Mouse (Mus musculus): ENCODE measurements around the gene H2-Ab1.

H2-Ab1 gene

DNA sequence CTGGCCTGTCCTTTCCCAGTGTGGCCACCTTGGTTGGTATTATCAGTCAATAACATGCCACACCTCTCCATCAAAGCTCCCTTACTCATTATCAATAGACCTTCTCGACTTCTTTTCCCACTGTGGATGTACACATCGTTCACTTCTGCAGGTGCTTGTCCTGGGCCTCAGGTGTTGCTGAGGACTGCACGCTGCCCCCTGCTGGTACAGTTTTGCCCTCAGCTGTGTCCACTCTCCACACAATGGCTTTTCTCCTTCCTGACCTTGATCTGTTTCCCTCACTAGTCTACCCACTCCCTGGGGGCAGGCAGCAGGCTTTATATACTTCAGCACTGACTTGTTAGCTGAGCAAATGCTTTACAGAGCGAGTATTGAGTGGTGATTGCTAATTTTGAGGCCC, 28.4 kb downstream of the H2-Ab1 start:
- DNase-seq: no peak

DNA sequence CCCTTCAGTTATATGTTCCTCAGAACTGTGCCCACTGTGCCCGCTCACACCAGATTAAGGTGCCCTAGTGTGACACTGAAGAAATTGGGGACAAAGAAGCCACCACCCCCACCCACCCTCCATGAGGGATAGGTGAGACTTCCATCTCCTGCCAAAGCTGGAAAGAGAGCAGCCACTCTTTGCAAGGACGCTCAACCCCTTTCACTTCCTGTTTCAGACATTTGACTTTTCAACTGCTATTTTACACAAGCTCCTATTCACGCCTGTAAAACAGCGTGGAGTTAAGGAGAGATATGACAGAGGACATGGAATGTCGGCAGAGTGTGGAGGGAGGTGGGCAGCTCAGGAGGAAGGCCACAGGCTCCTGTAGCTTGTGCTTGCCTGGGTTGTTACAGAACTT, 29.0 kb downstream of the H2-Ab1 start:
- no peak for DNase-seq

DNA sequence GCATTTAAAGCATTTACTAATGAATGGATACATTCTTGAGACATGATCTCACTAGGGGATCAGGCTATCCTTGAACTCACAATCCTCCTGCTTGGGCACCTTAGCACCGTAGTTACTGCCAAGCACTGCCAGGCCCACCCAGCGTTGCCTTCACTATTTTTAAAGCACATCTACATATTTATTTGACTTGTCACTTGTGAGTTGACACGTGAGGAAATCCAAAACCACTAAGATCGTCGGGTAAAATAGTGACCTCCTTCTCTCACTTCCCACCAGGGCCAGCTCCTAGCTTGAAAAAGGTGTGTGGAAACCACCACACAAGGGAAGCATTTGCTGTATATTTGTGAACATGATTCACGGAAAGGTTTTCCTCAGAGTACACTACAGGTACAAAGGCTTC, 29.5 kb downstream of the H2-Ab1 start:
- DNase-seq: no peak

DNA sequence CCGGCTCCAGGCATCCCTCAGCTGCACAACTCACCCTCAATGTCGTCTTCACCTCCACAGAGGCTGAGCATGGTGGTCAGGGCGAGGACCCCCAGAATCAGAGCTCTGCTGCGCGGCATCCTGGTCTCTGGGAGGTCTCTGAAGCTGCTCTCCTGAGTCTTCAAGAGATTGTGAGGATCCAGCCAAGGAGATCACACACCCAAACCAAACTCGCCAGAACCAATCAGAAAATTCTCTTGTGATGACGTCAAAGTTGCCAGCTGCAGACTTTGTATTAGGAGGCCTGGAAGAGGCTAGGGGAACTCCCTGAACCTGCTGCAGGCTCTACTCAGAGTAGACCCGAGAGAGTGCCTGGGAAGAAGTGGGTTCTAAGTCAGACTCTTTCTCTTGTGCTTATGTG, 30.2 kb downstream of the H2-Ab1 start, which contains the start of gene H2-Aa:
TSS of gene H2-Aa (minus strand) at position 176 of the 400 bp plus-strand sequence.
- DNase-seq: peak; percentile 52 to 78

DNA sequence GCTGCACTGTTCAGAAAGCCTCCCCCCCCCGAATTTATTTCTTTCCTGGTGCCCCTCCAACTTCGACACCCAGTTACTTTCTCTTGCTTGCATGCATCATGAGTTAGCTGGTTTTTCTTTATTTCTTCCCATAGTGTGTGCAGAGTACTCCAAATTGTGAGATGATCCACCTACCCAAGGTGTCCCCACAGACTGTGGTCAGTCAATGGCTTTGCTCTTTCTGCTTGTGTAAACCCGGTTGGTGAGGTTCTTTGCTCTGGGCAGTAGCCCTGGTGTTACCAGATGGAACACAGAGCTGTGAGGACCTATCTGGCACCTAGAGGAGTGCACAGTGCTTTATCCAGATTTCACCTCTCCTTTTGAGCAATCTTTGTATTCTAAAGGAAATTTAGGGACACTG, 30.6 kb downstream of the H2-Ab1 start:
- no peak for DNase-seq

DNA sequence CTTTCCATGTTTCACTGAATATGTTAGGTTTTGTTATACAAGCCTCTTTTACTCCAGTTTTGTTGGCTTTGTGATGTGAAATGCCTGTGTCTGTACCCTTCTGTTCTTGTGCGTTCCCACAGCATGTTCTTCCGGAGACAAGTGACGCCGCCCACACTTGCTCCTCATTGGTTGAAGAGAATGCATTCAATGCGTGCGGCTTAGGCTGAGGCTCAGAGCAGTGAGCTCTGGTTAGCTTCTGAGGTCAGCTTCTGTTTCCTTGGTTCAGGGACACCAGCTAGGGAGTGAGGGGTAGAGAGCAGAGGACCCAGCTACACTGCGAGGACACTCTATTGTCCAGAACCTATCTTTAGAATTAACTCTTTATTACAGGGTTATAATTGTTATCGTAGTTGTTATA, 34.1 kb downstream of the H2-Ab1 start:
- peak; percentile 49 to 65 for DNase-seq

DNA sequence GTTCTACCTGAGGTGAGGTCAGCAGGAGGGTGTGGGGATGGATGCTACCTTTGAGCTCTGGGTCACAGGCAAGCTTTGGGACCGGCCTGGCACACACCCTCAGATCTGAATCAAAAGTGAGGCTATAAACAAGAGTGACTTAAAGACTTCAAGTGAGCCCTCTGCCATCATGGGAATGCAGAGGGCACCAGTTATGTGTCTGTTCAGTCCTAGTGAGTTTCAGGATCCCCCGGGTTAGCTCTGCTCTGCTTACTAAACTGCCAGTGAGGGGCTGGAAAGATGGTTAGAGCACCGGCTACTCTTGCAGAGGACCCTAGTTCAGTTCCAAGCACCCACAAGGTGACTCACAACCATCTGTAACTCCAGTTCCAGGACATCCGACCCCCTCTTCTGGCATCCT, 35.1 kb downstream of the H2-Ab1 start:
- no peak for DNase-seq

DNA sequence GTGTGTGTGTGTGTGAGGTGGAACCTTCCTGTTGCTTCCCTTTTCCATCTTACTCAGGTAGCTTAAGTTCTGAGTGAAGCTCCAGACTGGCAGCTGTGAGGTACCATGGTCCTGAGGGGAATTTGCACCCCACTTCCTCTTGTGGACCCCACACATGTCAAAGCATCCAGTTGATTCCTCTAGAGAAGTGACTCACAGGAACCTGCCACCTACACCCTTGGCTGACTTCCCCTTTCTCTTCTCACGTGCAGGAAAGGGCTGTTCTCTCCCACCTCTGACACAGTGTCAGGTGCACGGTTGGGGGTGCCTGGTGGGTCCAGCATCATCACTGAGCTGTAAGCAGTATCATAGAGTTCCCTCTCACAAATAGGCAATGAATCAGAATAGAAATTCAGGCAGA, 36.0 kb downstream of the H2-Ab1 start:
- DNase-seq: no peak

DNA sequence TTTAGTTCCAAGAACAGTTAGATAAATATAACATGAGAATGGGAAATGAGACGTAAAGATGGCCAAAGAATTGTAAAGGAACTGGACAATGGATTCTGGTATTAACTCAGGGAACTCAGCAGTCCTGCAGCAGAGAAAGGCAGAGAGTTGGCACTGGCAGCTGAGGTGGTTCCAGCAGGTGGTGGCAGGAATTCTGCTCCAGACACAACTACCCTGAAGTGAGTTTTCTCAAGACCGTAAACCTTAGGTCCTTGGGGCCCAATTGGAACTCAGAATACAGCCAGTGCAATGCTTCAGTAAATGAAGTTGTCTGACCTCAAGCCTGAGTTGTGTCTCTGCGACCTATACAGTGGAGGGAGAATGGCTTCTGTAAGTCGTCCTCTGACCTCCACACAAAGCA, 36.8 kb downstream of the H2-Ab1 start:
- DNase-seq: no peak

DNA sequence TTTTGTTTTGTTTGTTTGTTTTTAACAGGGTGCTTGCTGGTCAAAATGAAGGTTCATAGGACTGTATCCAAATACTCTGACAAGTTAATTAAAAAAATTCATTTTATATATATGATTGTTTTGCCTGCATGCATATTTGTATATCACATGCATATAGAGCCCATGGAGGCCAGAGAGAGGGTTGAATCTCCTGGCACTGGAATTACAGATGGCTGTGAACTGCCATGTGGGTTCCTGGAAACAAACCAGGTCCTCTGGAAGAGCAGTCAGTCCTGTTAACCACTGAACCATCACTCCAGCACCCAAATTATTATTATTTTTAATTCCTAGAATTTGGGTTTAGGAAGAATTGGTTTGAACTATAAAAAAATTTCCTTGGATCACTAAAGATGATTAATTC, 37.8 kb downstream of the H2-Ab1 start:
- DNase-seq: no peak

DNA sequence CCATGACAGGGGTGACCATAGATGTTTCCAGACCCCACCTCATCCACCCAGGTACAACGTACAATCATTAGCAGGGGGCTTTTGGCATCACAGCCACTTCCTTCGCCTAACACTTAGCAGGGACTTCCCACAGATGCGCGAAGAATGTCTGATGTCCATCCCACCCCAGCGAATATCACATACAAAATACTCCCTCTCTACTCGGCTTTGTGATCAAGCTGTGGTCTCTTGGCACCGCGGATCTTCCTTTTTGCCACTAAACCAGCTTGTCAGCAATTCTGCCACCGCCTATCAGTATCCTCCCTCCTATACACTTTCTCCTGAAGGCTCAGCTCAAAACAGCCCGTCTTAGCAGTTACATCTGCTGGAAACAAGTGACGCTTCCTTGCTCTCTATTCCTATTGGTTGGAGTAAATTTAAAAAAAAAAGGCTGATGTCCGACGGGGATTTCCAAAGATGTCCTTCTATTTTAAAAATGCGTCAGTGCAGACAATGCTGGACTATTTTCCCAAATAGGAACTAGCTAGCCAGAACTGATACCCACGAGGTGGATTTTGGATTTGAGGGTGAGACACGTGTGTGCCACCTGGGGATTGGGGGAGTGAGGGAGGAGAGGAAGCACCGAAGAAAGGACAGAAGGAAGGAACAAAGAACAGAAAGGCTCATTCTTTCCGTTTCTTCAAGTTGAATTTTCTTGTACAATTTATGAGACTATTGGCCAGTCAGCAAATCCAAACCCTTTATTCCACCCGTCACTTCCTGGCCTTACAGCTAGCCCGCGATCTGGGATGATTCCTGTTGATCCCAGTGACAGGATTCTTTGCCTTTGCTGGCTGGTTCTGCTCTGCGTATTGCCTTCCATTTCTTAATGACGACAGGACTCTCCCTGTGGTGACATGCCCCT, 38.7 kb downstream of the H2-Ab1 start:
- no peak for DNase-seq

DNA sequence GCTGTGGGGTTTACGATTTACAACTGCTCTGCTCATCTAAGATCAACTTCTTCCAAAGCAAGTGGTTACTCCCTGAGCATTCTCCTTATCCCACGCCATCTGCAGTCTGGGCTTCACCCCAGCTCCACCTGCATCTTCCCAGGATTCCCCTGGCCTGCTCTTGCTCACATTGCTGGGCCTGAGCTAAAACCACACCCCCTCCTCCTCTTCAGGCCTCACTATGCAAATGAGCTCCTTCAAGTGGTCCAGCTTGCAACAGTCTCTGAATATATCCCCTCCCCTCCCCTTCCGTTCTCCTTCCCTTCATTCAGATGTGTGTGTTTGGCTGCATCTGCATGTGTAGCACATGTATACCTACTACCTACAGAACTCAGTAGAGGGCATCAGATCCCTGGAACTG, 41.9 kb downstream of the H2-Ab1 start:
- DNase-seq: no peak

DNA sequence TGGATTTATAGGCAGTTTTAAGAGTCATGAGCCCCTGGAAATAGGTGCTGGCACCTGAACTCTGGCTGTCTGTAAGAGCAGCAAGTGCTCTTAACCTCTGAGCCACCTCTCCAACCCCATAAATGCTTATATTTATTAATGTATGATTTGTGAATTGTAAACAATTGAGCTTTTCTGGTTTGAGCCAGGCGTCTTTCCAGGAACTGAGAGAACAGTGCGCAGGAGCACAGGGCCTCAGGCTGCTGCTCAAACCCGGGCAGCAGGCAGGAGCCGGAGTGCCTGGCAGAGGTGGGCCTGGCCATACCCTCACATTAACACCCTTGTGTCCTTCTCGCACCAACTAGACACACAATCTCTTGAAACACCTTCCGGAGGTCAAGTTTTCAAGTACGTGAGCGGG, 42.6 kb downstream of the H2-Ab1 start:
- no peak for DNase-seq

DNA sequence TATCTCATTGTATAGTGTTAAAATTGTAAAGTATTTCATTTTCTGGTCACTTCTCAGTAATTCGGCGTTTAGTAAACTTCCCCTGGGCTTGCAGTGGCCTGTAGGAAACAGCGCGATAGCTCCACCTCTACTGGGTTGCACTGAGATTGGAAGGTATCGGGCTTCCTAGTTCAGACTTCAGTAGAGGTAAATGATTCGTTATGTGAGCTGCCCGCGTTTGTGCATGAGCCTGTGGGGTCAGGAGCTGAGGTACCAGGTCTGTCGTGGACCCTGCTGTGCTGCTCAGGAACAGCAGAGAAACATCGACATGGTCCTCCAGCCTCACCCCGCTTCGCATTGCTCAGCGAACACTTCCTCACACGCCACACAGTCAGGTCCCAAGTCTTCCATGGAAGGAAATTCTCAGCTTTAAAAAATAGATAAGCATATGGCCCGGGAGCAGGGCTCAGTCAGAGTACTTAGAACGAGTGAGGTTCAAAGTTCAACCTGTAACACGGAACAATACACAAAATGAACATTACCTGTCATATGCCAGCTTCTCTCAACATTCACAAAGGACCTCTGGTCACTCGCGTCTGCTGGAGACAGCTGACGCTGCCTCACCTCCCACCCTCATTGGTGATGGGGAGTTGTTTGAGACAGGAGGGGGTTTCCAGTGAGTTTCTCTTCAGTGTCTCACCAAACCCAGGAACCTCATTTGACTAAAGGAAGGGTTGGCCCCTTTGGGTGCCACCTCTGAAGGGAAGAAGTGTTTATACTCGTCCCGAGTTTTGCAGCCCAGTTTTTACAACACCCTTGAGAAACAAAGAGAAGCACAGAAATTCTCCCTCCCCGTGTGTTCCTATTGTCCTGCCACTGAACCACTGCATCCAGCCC, 43.4 kb downstream of the H2-Ab1 start:
- DNase-seq: peak in 1 of 2 experiments; percentile 47

DNA sequence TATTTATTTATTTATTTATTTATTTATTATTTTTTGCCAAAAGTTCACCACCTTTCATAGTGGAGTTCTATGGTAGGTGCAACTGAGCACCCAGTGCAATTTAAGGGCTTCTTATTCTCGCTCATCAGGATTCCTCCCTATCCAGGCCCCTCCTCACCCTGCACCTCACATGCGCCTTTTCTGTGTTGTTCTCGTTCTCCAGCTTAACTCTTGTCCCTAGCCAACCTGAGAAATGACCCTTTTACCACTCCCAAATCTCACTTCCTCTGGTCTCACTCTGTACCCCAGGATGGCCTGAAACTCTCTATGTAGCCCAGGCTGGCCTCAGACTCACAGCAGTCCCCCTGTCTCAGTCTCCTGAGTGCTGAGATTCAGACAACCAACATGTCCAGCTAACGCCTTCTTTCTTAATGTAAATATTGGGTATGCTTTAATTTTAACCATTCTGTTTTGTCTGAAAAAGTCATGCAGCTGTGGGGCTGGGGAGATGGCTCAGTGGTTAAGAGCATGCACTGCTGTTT, 44.2 kb downstream of the H2-Ab1 start:
- no peak for DNase-seq

DNA sequence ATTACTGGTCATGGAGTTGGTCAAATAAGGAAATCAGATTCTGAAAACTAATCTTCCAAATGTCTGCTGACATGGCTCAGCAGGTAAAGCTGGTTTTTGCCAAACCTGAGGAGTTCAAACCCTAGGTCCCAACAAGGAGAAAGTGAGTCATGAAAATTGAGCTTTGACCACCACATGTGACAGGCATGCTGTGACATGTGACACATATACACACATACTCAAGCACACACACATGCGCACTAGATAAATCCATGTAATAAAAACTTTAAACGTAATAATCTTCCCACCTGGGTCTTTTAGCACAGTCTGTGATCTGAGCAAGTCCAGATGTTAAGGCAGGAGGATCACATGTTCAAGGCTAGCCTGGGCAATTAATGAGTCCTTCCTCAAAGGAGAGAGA, 46.3 kb downstream of the H2-Ab1 start:
- DNase-seq: no peak

DNA sequence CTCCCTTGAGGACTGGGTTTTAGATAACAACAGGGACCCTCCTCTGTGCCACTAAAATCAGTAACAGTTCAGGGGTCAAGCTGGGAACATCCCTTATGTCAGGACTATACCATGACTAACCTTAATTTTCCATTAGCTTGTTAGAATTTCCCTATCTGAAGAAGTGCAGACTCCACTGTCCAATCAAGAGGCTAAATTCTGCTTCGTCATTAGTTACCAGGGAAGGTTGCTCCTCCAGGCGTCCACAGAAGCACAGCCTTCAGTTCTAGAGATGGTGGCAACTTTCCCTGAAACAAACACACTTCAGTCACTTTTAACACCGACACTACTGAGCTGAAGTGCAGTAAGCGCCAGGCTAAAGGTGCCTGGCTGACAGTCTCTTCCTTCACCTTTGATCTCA, 47.3 kb downstream of the H2-Ab1 start:
- DNase-seq: peak in 1 of 2 experiments; percentile 51

DNA sequence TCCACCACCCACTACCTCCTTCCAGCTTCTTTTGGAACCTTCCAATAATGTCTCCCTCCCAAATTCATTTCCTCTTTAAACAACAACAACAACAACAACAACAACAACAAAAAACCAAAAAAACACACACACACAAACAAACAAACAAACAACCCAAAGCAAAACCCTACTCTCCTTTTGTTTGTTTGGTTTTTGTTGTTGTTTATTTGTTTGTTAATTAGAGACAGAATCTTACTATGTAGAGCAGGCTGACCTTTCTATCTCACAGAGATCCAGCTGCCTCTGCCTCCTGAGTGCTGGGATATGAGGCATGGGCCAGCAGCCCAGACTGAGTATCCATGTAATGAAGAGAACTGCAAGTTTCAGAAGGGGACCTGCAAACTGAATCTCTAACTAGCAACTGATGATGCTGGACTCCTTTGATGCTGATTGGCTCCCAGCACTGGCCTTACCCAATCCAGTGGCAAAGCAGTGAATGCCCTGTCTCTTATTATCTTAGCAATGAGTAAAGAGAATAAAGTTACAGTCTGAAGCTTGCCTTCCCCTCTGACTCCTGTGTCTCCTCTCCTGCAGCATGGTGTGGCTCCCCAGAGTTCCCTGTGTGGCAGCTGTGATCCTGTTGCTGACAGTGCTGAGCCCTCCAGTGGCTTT, 48.0 kb downstream of the H2-Ab1 start, which contains the start of gene H2-Eb1:
TSS of gene H2-Eb1 (plus strand) at position 488 of the 651 bp plus-strand sequence.
- DNase-seq: peak; percentile 65 to 80

DNA sequence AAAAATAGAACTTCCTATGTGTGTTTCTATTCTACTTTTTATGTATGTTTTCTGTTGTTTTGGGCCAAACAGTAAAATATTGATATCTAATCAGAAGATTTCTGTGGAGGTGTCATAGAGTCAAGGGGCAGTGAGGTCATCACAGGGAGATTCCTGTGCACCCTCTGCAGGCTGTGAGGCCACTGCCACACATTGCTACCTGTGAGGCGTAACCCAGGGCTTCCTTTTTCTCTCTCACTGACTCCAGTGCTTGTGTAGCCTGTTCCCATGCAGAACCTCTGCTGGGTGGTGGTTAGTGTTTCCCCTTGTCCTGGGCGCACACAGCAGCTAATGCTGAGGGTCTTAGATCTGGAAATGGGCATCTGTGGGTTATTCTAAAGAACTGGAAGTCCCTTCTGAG, 48.9 kb downstream of the H2-Ab1 start:
- DNase-seq: no peak

DNA sequence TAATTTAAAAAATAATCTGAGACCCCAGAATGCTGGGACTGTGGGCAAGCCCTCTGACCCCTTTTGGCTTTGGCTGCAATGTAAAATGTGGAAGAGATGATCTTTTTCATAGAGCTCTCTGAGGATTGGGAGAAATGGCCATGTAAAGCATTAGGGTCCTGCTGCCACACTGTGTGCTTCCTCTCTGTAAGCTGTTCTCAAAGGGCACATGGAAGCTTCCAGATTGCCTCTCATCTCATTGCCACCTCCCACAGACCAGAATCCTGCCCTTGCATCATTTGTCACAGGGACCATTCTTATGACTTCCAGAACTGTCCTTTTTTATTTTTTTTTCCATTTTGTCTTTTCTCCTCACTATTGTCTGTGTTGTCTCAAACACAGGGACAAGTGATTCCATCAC, 49.7 kb downstream of the H2-Ab1 start:
- DNase-seq: no peak

DNA sequence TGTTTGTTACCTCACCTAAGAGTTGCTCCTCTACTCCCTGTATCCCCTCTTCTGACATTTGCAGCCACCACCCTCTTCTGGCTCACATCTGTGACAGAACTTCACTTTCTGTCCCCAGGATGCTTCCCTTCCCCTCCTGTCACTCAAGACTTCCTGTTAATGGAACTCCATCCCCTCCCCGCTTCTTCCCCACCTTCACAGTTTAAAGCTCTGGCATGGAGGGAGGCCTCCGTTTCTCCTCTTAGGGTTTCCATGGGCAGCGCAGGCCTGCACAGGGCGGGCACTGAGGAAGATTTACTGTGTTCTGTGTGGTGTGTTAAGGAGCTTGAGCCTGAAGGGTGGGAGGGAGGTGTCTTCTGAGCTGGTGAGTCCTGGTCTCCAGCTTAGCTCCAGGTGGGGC, 50.7 kb downstream of the H2-Ab1 start:
- DNase-seq: no peak

DNA sequence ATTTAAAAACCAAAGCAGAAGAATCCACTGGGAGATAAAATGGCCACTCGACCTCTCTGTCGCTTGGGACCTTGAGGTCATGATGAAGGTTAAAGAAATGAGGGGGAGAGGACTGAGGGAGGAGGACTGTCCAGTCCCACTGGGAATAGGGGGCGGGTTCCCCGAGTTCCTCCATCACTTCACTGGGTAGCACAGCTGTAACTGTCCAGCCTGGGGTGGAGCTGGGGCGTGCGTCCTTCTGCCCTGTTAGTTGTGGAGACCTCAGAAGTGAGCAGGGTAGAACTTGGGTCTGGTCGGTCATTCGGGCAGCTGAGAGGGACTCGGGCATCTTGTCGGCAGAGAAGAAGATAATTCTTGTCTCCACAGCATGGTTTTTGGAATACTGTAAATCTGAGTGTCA, 51.7 kb downstream of the H2-Ab1 start:
- no peak for DNase-seq

Data from thymus, adult 18-20 months (tissue).